Mouse (Mus musculus) midbrain, postnatal 0 days (tissue): Measurements from ENCODE around the gene Olfr1367. TPM values are rescaled to one million over a fixed set of nuclear protein-coding genes. Genes with fewer than 3 reads are reported as not detected.
"Not testable (repeated sequence)": the region's sequence is repeated elsewhere in the genome, so short reads cannot be mapped to it uniquely, and the experiment has no call there.

ENCODE experiments used
- ATAC-seq: fragments of 200-750 bp; cut with Nextera tagmentation; 2 replicates; pipeline ENCODE4 v1.8.0; 2017; ENCODE audit warnings: moderate number of reproducible peaks, mild to moderate bottlenecking, moderate TSS enrichment, moderate library complexity; ENCODE audit not compliant: low FRiP score
- DNase-seq: peaks from one replicate; pipeline ENCODE4 v3.0.0-alpha.2; 2015; ENCODE audit warnings: low spot score
- H3K27ac ChIP-seq: fragments of 300-500 bp; sonication (generic); 2 replicates; pipeline ENCODE4 v1.5.1; 2014; ENCODE audit warnings: low read depth, mild to moderate bottlenecking, low read length, mixed read lengths
- H3K27me3 ChIP-seq: fragments of 300-500 bp; sonication (generic); 2 replicates; pipeline ENCODE4 v1.6.1; 2014; ENCODE audit warnings: low read length, control low read depth, mixed read lengths; ENCODE audit not compliant: insufficient read depth
- H3K36me3 ChIP-seq: fragments of 300-500 bp; sonication (generic); 2 replicates; pipeline ENCODE4 v1.6.1; 2014; ENCODE audit warnings: low read length, control low read depth, mixed read lengths; ENCODE audit not compliant: insufficient read depth
- H3K4me1 ChIP-seq: fragments of 300-500 bp; sonication (generic); 2 replicates; pipeline ENCODE4 v1.6.1; 2014; ENCODE audit warnings: mild to moderate bottlenecking, control low read depth, antibody characterized with exemption, low read length, mixed read lengths; ENCODE audit not compliant: insufficient read depth
- H3K4me2 ChIP-seq: fragments of 300-500 bp; sonication (generic); 2 replicates; pipeline ENCODE4 v1.6.1; 2014; ENCODE audit warnings: low read depth, mild to moderate bottlenecking, low read length, mixed read lengths; ENCODE audit not compliant: poor library complexity, severe bottlenecking
- H3K4me3 ChIP-seq: fragments of 300-500 bp; sonication (generic); 2 replicates; pipeline ENCODE4 v1.5.1; 2014; ENCODE audit warnings: low read depth, mild to moderate bottlenecking, low read length, moderate library complexity
- H3K9ac ChIP-seq: fragments of 300-500 bp; sonication (generic); replicated peaks from 2 replicates; pipeline ENCODE4 v1.6.1; 2014; ENCODE audit warnings: mild to moderate bottlenecking, low read length, moderate library complexity, mixed read lengths; ENCODE audit not compliant: poor library complexity, severe bottlenecking
- H3K9me3 ChIP-seq: fragments of 300-500 bp; sonication (generic); 2 replicates; pipeline ENCODE4 v1.6.1; 2016; ENCODE audit warnings: low read length, control low read depth
- CTCF ChIP-seq: IDR thresholded peaks from 2 replicates; pipeline ENCODE4 v1.5.1; 2016; ENCODE audit warnings: antibody characterized with exemption, mild to moderate bottlenecking
- WGBS: fragments of 180-500 bp; shearing (Covaris S2); extraction: QIAGEN DNeasy Blood & Tissue Kit; methylation state at CpG from one replicate; pipeline ENCODE4 v1.1.7; 2014; 5-methylcytosine and 5-hydroxymethylcytosine counted together
- microRNA-seq: library from miRNA; unstranded; fragments of <30 nt; microRNA quantifications from one replicate; pipeline ENCODE4, GENCODE M21; 2016; ENCODE audit warnings: borderline number of aligned reads
- polyA plus RNA-seq: library from polyadenylated mRNA; unstranded; fragments of >200 nt; fragmentation: Nextera tagmentation; extraction: Ambion mirVana; gene quantifications from 2 replicates; pipeline ENCODE4 v1.2.1, GENCODE M21; 2015
- total RNA-seq: library from RNA; depleted of rRNA; stranded (reverse); fragments of >200 nt; gene quantifications from 2 replicates; pipeline ENCODE4 v1.2.3, GENCODE M21; 2014; rRNA removed

The Olfr1367 gene
- total and polyA plus RNA-seq, 2 experiments from 2014 or later: not detected

DNA sequence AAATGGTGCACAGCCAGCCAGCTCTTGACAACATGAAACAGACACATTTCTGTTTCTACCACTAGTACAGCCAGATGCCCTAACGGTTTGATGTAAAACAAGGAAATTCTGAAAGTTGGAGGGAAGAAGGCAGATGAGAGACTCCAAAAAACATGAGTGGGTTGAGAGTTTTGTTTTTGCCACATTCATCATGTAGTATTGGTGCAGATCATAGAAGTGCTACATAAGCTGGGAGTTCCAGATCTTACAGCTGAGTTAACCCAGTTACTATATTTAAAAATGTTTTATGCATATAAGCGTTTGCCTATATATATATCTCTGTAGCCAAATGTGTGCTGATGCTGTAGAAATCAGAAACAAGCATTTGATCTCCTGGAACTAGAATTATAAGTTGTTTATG is 26.0 kb downstream of the Olfr1367 start:
- peaks cover 25% of the 10 kb centered on the region for H3K36me3 ChIP-seq
- H3K4me1 ChIP-seq: no peaks in the 10 kb centered on the region
- WGBS: 90% methylated on average over 2 of the region's 2 CpGs
- no peak overlapping the region for H3K27ac ChIP-seq
- no peak overlapping the region for H3K4me3 ChIP-seq
- no peaks in the 10 kb centered on the region for H3K9me3 ChIP-seq
- DNase-seq: no peak
- TF ChIP-seq CTCF: no peak
- H3K27me3 ChIP-seq: no peaks in the 10 kb centered on the region
- ATAC-seq: no peak
- no peak overlapping the region for H3K4me2 ChIP-seq
- H3K9ac ChIP-seq: no peak overlapping the region

DNA sequence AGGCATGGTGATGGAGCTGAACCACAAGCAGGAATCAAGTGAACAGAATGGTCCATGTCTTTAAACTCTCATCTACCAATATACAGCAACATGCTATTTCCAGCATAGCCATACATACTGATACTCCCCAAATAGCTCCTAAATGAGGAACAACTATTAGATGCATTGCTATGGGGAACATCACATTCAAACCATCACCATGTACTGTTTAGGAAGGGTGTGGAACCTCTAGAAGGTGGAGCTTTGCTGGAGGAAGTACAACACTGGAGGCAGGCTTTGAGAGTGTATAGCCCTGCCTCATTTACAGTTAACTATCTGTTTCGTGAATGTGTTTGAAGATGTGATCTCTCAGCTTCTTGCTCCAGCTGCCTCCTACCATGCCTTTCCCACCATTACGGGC is 31.1 kb downstream of the Olfr1367 start:
- Histone ChIP-seq H3K4me3 (no peak overlapping the region), H3K4me2 (no peak overlapping the region), H3K9me3 (no peaks in the 10 kb centered on the region), H3K4me1 (no peaks in the 10 kb centered on the region), H3K9ac (no peak overlapping the region), H3K27ac (no peak overlapping the region), H3K27me3 (no peaks in the 10 kb centered on the region), H3K36me3 (no peaks in the 10 kb centered on the region)
- TF ChIP-seq CTCF: no peak
- no peak for DNase-seq
- 90% methylated on average over 2 of the region's 2 CpGs for WGBS
- ATAC-seq: no peak

DNA sequence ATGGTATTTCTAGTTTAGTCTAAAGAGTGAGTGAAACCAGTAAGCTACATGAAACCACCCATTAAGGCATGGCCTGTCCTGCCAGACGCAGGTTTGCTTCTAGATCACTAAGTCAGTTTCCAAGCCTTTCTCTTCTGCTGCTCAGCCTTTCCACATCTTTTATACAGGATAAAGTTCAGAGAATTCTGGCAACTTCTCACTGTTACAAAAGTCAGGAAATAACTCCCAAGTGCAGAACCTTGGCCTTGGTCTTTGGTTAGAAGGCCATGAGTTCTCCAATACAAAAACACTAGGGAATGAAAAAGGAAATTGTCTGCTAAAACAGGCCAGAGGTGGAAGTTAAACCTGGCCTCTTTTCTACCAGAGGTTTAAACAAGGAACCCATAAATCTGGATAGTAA is 48.5 kb downstream of the Olfr1367 start:
- H3K27me3 ChIP-seq: no peaks in the 10 kb centered on the region
- ATAC-seq (no peak), DNase-seq (no peak)
- H3K4me2 ChIP-seq: no peak overlapping the region
- no peak overlapping the region for H3K9ac ChIP-seq
- no peak for TF ChIP-seq CTCF
- 0 out of 2 replicates have a peak, but pooled peaks cover 4% of the 10 kb centered on the region for H3K4me1 ChIP-seq
- H3K36me3 ChIP-seq: peaks cover 36% of the 10 kb centered on the region
- no peaks in the 10 kb centered on the region for H3K9me3 ChIP-seq
- H3K4me3 ChIP-seq: no peak overlapping the region
- H3K27ac ChIP-seq: no peak overlapping the region
- 92% methylated on average over 1 of the region's 1 CpGs for WGBS

DNA sequence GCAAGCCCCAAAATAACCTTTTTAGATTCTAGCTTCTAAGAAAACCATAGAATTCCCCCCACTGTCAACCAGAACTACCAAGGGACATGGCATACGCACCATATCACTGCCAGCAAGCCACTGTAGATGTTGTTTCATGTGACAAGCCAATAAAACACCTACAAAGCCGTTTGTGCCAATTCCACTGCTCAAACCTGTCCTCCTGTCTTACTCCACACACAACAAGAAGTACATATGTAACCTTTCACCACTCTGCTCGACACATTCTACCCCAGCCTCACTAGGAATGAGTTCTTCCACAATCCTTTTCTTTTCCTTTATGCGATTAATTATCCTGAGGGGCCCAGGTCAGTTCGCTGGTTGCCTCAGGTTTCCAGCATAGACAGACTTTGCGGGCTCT is 48.9 kb downstream of the Olfr1367 start:
- no peak for ATAC-seq
- DNase-seq: no peak
- no peak for TF ChIP-seq CTCF
- no peak overlapping the region for H3K4me3 ChIP-seq
- H3K36me3 ChIP-seq: peaks cover 32% of the 10 kb centered on the region
- H3K4me2 ChIP-seq: no peak overlapping the region
- 0 out of 2 replicates have a peak, but pooled peaks cover 4% of the 10 kb centered on the region for H3K4me1 ChIP-seq
- WGBS: 93% methylated on average over 6 of the region's 6 CpGs
- H3K27me3 ChIP-seq: no peaks in the 10 kb centered on the region
- H3K27ac ChIP-seq: no peak overlapping the region
- no peak overlapping the region for H3K9ac ChIP-seq
- no peaks in the 10 kb centered on the region for H3K9me3 ChIP-seq

DNA sequence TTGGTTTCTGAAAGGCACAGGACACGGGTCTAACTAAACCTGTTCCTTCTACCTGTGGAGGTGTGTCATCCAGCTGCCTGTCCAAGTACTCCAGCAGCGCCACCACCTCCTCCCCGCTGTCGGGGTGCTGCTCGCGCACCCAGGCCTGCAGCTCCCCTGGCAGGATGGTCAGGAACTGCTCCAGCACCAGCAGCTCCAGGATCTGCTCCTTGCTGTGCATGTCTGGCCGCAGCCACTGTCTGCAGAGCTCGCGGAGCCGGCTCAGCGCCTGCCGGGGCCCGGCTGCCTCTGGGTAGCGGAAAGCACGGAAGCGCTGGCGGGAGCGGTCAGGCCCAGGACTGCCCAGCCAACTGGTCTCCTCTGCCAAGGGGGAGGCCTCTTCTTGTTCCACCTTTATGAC is 49.3 kb downstream of the Olfr1367 start:
- not testable (repeated sequence) for H3K9me3 ChIP-seq, H3K27ac ChIP-seq, H3K4me2 ChIP-seq, DNase-seq, H3K4me3 ChIP-seq, H3K4me1 ChIP-seq, H3K27me3 ChIP-seq, H3K9ac ChIP-seq
- H3K36me3 ChIP-seq: peaks cover 30% of the 10 kb centered on the region
- 0 out of 2 replicates have a peak, but pooled peaks have one; percentile 49 for ATAC-seq
- 98% methylated on average over 6 of the region's 18 CpGs for WGBS

DNA sequence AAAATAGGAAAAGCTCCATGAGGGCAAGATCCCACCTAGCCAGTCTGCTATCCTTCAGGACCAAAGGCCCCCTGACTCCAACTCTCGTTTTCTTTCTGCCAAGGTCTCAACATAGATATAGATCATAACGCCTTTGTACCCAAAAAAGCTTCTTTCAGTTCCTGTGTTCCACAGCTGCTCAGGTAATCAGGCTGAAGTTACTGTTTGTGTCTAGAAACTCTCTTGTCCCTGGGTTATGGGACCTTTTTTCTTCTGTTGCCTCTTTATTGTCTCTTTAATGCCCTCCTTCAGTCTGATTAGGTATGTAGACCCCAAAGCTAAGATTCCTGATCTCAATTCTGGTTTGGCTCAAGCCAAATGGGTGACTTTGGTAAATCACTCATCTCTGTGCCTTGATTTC is 50.8 kb downstream of the Olfr1367 start:
- peaks cover 11% of the 10 kb centered on the region; the same call in 1 of the 2 replicates for H3K4me1 ChIP-seq
- 89% methylated on average over 2 of the region's 2 CpGs for WGBS
- ATAC-seq (no peak), DNase-seq (no peak)
- no peaks in the 10 kb centered on the region for H3K9me3 ChIP-seq
- H3K4me3 ChIP-seq: no peak overlapping the region
- no peak for TF ChIP-seq CTCF
- H3K4me2 ChIP-seq: no peak overlapping the region
- no peaks in the 10 kb centered on the region for H3K27me3 ChIP-seq
- H3K36me3 ChIP-seq: peaks cover 20% of the 10 kb centered on the region
- no peak overlapping the region for H3K9ac ChIP-seq
- no peak overlapping the region for H3K27ac ChIP-seq

Small RNA genes within 50 kb of the gene (microRNA-seq; reads per million reads assigned to microRNA genes)
- not detected for gene Mir6942

Other genes with a start within 250 kb of the Olfr1367 start
- gene Olfr1369-ps1, start 235.4 kb upstream of the Olfr1367 start, total RNA-seq: not detected in 2 replicates
- gene Olfr1369-ps1, start 235.4 kb upstream of the Olfr1367 start, polyA plus RNA-seq: 0.10 TPM in 1 of 2 replicates, not detected in the other
- gene Olfr263, start 217.3 kb upstream of the Olfr1367 start, total RNA-seq: not detected in 2 replicates
- gene Olfr263, start 217.3 kb upstream of the Olfr1367 start, polyA plus RNA-seq: not detected in 2 replicates
- not detected in 2 replicates for gene Olfr1368, start 201.0 kb upstream of the Olfr1367 start, total RNA-seq
- not detected in 2 replicates for gene Olfr1368, start 201.0 kb upstream of the Olfr1367 start, polyA plus RNA-seq
- gene Trim27, start 167.5 kb upstream of the Olfr1367 start, total RNA-seq: 74.5 and 76.2 TPM in 2 replicates
- 64.2 and 65.0 TPM in 2 replicates for gene Trim27, start 167.5 kb upstream of the Olfr1367 start, polyA plus RNA-seq
- not detected in 2 replicates for gene Gpx5, start 54.2 kb upstream of the Olfr1367 start, total RNA-seq
- gene Gpx5, start 54.2 kb upstream of the Olfr1367 start, polyA plus RNA-seq: not detected in 2 replicates
- not detected in 2 replicates for gene Gpx6, start 34.8 kb upstream of the Olfr1367 start, total RNA-seq
- 0.26 and 0.58 TPM in 2 replicates for gene Gpx6, start 34.8 kb upstream of the Olfr1367 start, polyA plus RNA-seq
- 5.0 and 6.4 TPM in 2 replicates for gene Zscan12, start 15.9 kb downstream of the Olfr1367 start, total RNA-seq
- gene Zscan12, start 15.9 kb downstream of the Olfr1367 start, polyA plus RNA-seq: 7.2 and 7.8 TPM in 2 replicates
- gene Zkscan3, start 55.8 kb downstream of the Olfr1367 start, total RNA-seq: 32.9 and 40.4 TPM in 2 replicates
- 37.9 and 40.4 TPM in 2 replicates for gene Zkscan3, start 55.8 kb downstream of the Olfr1367 start, polyA plus RNA-seq
- gene Pgbd1, start 94.1 kb downstream of the Olfr1367 start, total RNA-seq: 2.8 and 3.3 TPM in 2 replicates
- gene Pgbd1, start 94.1 kb downstream of the Olfr1367 start, polyA plus RNA-seq: 1.9 TPM in 2 replicates
- gene Zscan26, start 106.8 kb downstream of the Olfr1367 start, total RNA-seq: 22.6 and 25.8 TPM in 2 replicates
- gene Zscan26, start 106.8 kb downstream of the Olfr1367 start, polyA plus RNA-seq: 19.4 and 20.1 TPM in 2 replicates
- gene Nkapl, start 121.6 kb downstream of the Olfr1367 start, total RNA-seq: 0.19 and 0.60 TPM in 2 replicates
- gene Nkapl, start 121.6 kb downstream of the Olfr1367 start, polyA plus RNA-seq: 2.0 and 2.5 TPM in 2 replicates
- 7.8 and 10.0 TPM in 2 replicates for gene Zkscan4, start 132.0 kb downstream of the Olfr1367 start, total RNA-seq
- gene Zkscan4, start 132.0 kb downstream of the Olfr1367 start, polyA plus RNA-seq: 6.7 and 6.9 TPM in 2 replicates
- not detected in 2 replicates for gene Gm10065, start 132.5 kb downstream of the Olfr1367 start, total RNA-seq
- not detected in 2 replicates for gene Gm10065, start 132.5 kb downstream of the Olfr1367 start, polyA plus RNA-seq
- 0.22 and 0.28 TPM in 2 replicates for gene AK157302, start 148.3 kb downstream of the Olfr1367 start, total RNA-seq
- gene AK157302, start 148.3 kb downstream of the Olfr1367 start, polyA plus RNA-seq: 0.49 and 0.74 TPM in 2 replicates
- gene Gm11273, start 154.5 kb downstream of the Olfr1367 start, total RNA-seq: 6.7 and 16.8 TPM in 2 replicates
- gene Gm11273, start 154.5 kb downstream of the Olfr1367 start, polyA plus RNA-seq: 6.4 and 10.6 TPM in 2 replicates
- gene Zkscan8, start 184.2 kb downstream of the Olfr1367 start, total RNA-seq: 6.9 and 10.6 TPM in 2 replicates
- 1.4 and 1.9 TPM in 2 replicates for gene Zkscan8, start 184.2 kb downstream of the Olfr1367 start, polyA plus RNA-seq
- not detected in 2 replicates for gene Olfr1366, start 195.9 kb downstream of the Olfr1367 start, total RNA-seq
- 0.05 and 0.12 TPM in 2 replicates for gene Olfr1366, start 195.9 kb downstream of the Olfr1367 start, polyA plus RNA-seq
- gene Olfr1535, start 213.0 kb downstream of the Olfr1367 start, total RNA-seq: not detected in 2 replicates
- gene Olfr1535, start 213.0 kb downstream of the Olfr1367 start, polyA plus RNA-seq: 0.07 and 0.10 TPM in 2 replicates
- gene Olfr1364, start 234.8 kb downstream of the Olfr1367 start, total RNA-seq: not detected in 2 replicates
- not detected in 2 replicates for gene Olfr1364, start 234.8 kb downstream of the Olfr1367 start, polyA plus RNA-seq